Mouse (Mus musculus): ENCODE measurements around the gene Slc39a11. TPM values are rescaled to one million over a fixed set of nuclear protein-coding genes. Genes with fewer than 3 reads are reported as not detected.

The Slc39a11 gene
- polyA plus RNA-seq, 1 experiment from 2014 or later, result 56.6 TPM

DNA sequence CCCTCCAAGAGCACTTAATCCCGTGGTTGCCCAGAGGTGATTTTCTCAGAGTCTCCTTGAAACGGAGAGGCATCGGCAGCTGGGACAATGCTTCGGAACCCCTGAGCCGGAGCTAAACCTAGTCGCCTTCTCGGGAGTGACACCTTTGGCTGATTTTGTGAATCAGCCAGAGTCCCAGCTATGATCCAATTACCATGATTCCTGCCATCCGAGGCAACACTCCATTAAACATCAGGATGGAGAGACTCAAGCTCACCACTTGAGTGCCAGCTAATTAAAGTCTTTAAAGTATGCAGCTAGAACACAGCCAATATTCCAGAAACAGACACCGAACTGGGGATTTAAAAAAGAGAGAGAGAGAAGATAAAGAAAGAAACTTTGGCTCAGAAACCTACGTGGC, 136.9 kb downstream of the Slc39a11 start:
- Histone ChIP-seq H3K27ac (replicated peaks) (no peak overlapping the region), H3K9me3 (ENCODE audit: control insufficient read depth, low read length) (no peaks in the 10 kb centered on the region), H3K4me2 (replicated peaks; ENCODE audit: low read depth) (no peak overlapping the region), H3K4me3 (ENCODE audit: low read depth, low read length) (no peak overlapping the region), H3K9ac (ENCODE audit: low read length) (no peak overlapping the region), H3K36me3 (ENCODE audit: control insufficient read depth, insufficient read depth, low read length) (no peaks in the 10 kb centered on the region), H3K27me3 (ENCODE audit: control insufficient read depth, insufficient read depth, low read length) (no peaks in the 10 kb centered on the region), H3K4me1 (replicated peaks; ENCODE audit: control insufficient read depth, insufficient read depth) (no peaks in the 10 kb centered on the region)
- no peak for DNase-seq (ENCODE audit: low spot score)
- WGBS, result 80% methylated on average over 10 of the region's 10 CpGs
- TF ChIP-seq CTCF (IDR thresholded peaks at IDR 0.05; ENCODE audit: low read depth) (no peak), EP300 (optimal IDR thresholded peaks at IDR 0.05) (no peak)
- ATAC-seq (ENCODE audit: low FRiP score, low TSS enrichment), result no peak

GRCm38 (mm10) chr11:113512150-113512549, 137.7 kb downstream of the Slc39a11 start:
- ATAC-seq (ENCODE audit: low FRiP score, low TSS enrichment) (no peak), DNase-seq (ENCODE audit: low spot score) (no peak)
- WGBS, result 91% methylated on average over 7 of the region's 7 CpGs
- Histone ChIP-seq H3K36me3 (ENCODE audit: control insufficient read depth, insufficient read depth, low read length) (no peaks in the 10 kb centered on the region), H3K27ac (replicated peaks) (no peak overlapping the region), H3K4me1 (replicated peaks; ENCODE audit: control insufficient read depth, insufficient read depth) (no peaks in the 10 kb centered on the region), H3K9ac (ENCODE audit: low read length) (no peak overlapping the region), H3K27me3 (ENCODE audit: control insufficient read depth, insufficient read depth, low read length) (no peaks in the 10 kb centered on the region), H3K4me2 (replicated peaks; ENCODE audit: low read depth) (no peak overlapping the region), H3K4me3 (ENCODE audit: low read depth, low read length) (no peak overlapping the region), H3K9me3 (ENCODE audit: control insufficient read depth, low read length) (no peaks in the 10 kb centered on the region)
- TF ChIP-seq EP300 (optimal IDR thresholded peaks at IDR 0.05), result no peak
- no peak for TF ChIP-seq CTCF (IDR thresholded peaks at IDR 0.05; ENCODE audit: low read depth)

GRCm38 (mm10) chr11:113510969-113511625, 138.8 kb downstream of the Slc39a11 start:
- H3K4me3 ChIP-seq (ENCODE audit: low read depth, low read length), result no peak overlapping the region
- peak; percentile 34; the same call in 1 of the 2 replicates for ATAC-seq (ENCODE audit: low FRiP score, low TSS enrichment)

GRCm38 (mm10) chr11:113510249-113510648, 139.6 kb downstream of the Slc39a11 start:
- no peak overlapping the region for H3K9ac ChIP-seq (ENCODE audit: low read length)
- no peaks in the 10 kb centered on the region for H3K9me3 ChIP-seq (ENCODE audit: control insufficient read depth, low read length)
- DNase-seq (ENCODE audit: low spot score) (no peak), ATAC-seq (ENCODE audit: low FRiP score, low TSS enrichment) (no peak)
- no peaks in the 10 kb centered on the region for H3K4me1 ChIP-seq (replicated peaks; ENCODE audit: control insufficient read depth, insufficient read depth)
- H3K4me3 ChIP-seq (ENCODE audit: low read depth, low read length), result no peak overlapping the region
- WGBS, result 75% methylated on average over 7 of the region's 7 CpGs
- H3K27me3 ChIP-seq (ENCODE audit: control insufficient read depth, insufficient read depth, low read length), result no peaks in the 10 kb centered on the region
- TF ChIP-seq EP300 (optimal IDR thresholded peaks at IDR 0.05), result no peak
- TF ChIP-seq CTCF (IDR thresholded peaks at IDR 0.05; ENCODE audit: low read depth), result no peak
- no peak overlapping the region for H3K27ac ChIP-seq (replicated peaks)
- no peak overlapping the region for H3K4me2 ChIP-seq (replicated peaks; ENCODE audit: low read depth)
- no peaks in the 10 kb centered on the region for H3K36me3 ChIP-seq (ENCODE audit: control insufficient read depth, insufficient read depth, low read length)

More at GRCm38 (mm10) chr11:113510969-113511625, 138.8 kb downstream of the Slc39a11 start:
- Histone ChIP-seq H3K36me3 (ENCODE audit: control insufficient read depth, insufficient read depth, low read length) (no peaks in the 10 kb centered on the region), H3K27me3 (ENCODE audit: control insufficient read depth, insufficient read depth, low read length) (no peaks in the 10 kb centered on the region), H3K4me1 (replicated peaks; ENCODE audit: control insufficient read depth, insufficient read depth) (no peaks in the 10 kb centered on the region), H3K9ac (ENCODE audit: low read length) (no peak overlapping the region), H3K9me3 (ENCODE audit: control insufficient read depth, low read length) (no peaks in the 10 kb centered on the region), H3K4me2 (replicated peaks; ENCODE audit: low read depth) (no peak overlapping the region), H3K27ac (replicated peaks) (no peak overlapping the region)
- DNase-seq (ENCODE audit: low spot score), result no peak
- TF ChIP-seq EP300 (optimal IDR thresholded peaks at IDR 0.05) (no peak), CTCF (IDR thresholded peaks at IDR 0.05; ENCODE audit: low read depth) (no peak)
- WGBS, result 83% methylated on average over 11 of the region's 11 CpGs

DNA sequence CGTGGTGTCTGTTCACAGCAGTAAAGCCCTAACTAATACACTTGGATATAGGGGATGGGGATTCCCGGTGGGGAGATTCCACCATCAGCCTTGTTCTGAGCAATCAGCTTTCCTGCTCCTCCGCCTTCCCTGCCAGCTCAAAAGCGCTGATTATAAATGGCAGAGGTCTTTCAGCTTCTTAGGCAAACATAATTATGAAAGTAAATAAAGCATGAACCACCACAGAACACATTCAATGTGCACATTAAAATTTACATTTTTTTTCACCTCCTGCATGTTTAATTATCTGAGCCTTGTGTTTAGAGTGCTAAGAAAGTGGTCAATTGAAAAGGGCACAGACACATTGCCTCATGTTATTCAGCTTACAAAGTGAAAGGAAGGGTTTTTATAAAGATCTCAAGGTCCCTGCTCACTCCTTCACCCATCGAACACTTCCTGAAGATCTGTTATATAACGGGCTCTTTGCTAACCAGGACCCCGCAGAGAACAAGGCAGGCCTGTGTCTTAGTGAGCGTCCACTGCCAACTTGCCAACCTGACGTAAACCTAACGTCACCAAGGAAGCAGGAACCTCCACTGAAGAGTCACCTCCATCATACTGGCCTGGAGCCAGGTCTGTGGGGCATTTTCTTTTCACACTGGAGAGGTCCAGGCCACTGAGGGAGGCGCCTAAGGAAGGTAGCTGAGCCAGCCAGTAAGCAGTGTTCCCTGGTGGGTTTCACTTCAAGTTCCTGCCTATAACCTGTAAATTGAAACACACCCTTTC, 142.0 kb downstream of the Slc39a11 start:
- WGBS, result 55% methylated on average over 11 of the region's 11 CpGs
- no peaks in the 10 kb centered on the region for H3K9me3 ChIP-seq (ENCODE audit: control insufficient read depth, low read length)
- ATAC-seq (ENCODE audit: low FRiP score, low TSS enrichment) (peak; percentile 33; the same call in 1 of the 2 replicates), DNase-seq (ENCODE audit: low spot score) (peak; percentile 77)
- H3K36me3 ChIP-seq (ENCODE audit: control insufficient read depth, insufficient read depth, low read length), result no peaks in the 10 kb centered on the region
- no peaks in the 10 kb centered on the region; the same call in 1 of the 2 replicates for H3K4me1 ChIP-seq (replicated peaks; ENCODE audit: control insufficient read depth, insufficient read depth)
- H3K9ac ChIP-seq (ENCODE audit: low read length), result no peak overlapping the region
- H3K27ac ChIP-seq (replicated peaks), result 0 out of 2 replicates have a peak overlapping the region, but pooled peaks have one; percentile 14
- no peaks in the 10 kb centered on the region for H3K27me3 ChIP-seq (ENCODE audit: control insufficient read depth, insufficient read depth, low read length)
- TF ChIP-seq CTCF (IDR thresholded peaks at IDR 0.05; ENCODE audit: low read depth) (no peak), EP300 (optimal IDR thresholded peaks at IDR 0.05) (no peak)
- no peak overlapping the region for H3K4me2 ChIP-seq (replicated peaks; ENCODE audit: low read depth)
- no peak overlapping the region for H3K4me3 ChIP-seq (ENCODE audit: low read depth, low read length)
